Mouse (Mus musculus) adrenal gland, adult 18-20 months (tissue): ENCODE measurements at regions not wholly inside any gene's neighbourhood (a gene's known extent, or its start where the extent isn't known, plus 50 kb on each side); places are given as distances from the start of the nearest gene placed in this dataset.
"Not testable (repeated sequence)": the region's sequence is repeated elsewhere in the genome, so short reads cannot be mapped to it uniquely, and the experiment has no call there.

Source experiments
- DNase-seq, 2 experiments: peaks; one replicate each; pipeline ENCODE4 v3.0.0; 2021 to 2022; ENCODE audit warnings: low spot score in 2 of 2

DNA sequence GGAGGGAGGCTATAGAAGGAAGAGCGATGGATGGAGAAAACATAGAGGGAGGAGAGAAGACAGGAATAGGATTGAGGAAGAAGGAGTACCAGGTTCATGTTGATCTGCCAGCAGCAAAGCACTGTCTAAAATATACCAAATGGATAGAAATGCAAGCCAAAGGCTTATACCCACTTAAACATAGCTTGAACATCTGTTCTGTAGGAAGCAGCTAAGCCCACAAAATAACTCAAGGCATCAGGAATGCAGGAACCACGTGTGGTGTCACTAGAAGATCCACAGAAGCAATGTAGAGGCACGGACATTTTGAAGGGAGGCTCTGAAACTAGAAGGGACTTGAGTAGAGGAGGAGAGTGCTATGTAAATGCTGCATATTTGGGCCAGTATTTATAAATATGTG lies 78.9 kb downstream of the Smgc start:
- no peak for DNase-seq

- no peak for DNase-seq
Observed at GRCm38 (mm10) chr15:91917877-91918276, 79.8 kb downstream of the Smgc start.

GRCm38 (mm10) chr15:91924542-91924941 lies 86.5 kb downstream of the Smgc start:
- DNase-seq = no peak

DNA sequence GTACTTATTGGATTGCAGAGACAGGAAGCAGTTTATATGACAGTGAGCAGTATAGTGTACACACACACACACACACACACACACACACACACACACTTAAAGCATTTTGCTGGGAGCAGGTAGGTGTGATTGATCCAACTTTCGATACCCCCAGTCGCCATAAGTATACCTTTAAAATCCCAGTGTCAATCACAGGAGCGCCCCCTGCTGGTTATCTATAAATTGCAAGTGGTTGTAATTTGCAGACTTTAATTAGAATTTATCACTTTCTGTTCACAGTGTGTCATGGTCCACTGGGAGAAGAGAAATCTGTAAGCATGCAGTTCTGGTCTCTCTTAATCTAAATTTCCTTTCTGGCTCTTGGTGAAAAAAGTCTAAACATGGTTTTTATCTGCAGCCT lies 89.4 kb downstream of the Smgc start:
- no peak for DNase-seq

DNA sequence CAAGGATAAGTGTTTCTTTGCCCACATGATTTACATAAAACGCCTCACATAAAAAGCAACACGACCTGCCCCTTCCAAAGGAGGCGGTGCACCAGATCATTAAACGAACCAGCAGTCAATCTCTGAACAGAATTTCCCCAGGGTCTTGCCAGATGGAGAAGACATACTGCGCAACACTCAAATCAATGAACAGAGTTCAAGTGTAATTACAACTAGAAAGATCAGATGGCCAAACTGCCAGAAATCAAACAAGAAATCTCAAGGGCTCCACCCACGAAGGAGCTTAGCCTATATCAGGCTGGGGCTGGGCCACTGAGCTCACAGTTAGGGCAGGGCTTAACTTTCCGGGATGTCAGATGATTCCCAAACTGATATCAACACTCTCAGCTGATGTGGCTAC lies 90.4 kb downstream of the Smgc start:
- DNase-seq = no peak

- DNase-seq = no peak
Observed at GRCm38 (mm10) chr15:91957273-91957672, 93.7 kb upstream of the Cntn1 start.

DNA sequence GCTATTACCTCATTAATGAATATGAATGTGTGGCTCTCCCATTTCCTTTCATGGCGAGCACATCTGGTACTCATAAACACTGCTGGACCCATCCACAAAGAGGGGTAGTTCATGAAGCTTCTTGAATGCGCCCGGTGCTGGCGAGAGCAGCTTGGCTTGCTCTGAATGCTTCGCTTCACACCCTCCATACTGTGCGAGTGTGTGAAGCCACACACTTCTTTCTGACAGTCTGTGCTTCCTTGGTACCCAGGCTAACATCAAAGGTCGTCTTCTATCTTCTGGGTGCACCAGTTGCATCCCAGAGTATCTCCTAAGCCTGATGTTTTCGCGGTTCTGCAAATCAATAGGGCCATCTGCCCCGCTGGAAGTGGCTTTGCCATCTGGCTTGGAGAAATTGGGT lies 85.8 kb upstream of the Cntn1 start:
- no peak for DNase-seq

DNA sequence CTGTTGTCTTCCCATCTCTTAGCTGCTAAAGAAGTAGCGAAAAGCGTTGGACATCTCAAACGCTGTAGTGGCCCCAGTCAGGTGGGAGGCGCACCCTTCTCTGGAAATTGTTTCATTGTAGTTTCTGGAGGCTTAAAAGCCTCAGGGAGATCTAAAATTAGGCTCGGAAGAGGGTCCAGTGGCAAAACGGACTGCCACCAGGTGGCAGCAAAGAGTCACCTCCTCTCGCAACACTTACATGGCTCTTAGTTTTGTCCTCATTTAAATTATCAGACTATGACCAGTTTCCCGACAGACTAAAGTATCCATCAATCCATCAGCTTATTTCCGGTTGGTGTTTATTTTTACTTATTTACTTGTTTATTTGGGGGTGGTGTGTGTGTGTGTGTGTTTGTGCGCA lies 81.6 kb upstream of the Cntn1 start:
- DNase-seq = peak; percentile 51 to 56

- DNase-seq = no peak
Observed at GRCm38 (mm10) chr15:91971411-91971810, 79.6 kb upstream of the Cntn1 start.

GRCm38 (mm10) chr15:91971846-91972245 lies 79.1 kb upstream of the Cntn1 start:
- DNase-seq = no peak

DNA sequence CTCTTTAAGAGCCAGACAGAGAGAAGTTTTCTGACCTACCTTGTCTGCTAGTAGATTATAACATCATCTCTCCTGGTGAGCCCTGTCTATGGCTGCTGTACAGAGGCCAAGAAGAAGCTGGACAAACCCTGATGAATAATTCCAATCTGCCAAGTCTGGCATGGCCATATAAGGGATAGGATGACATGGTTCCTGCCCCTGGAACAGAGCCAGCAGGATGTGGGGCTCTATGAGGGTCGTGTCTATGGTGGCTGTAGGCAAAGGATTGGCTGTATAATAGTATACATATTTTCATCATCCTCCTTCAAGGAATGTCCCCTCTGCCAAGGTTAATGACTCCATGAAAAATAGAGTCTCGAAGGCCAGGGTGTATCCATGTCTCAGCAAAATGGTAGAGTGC lies 75.4 kb upstream of the Cntn1 start:
- DNase-seq = no peak

GRCm38 (mm10) chr15:91983186-91983585 lies 67.8 kb upstream of the Cntn1 start:
- not testable (repeated sequence) for DNase-seq

DNA sequence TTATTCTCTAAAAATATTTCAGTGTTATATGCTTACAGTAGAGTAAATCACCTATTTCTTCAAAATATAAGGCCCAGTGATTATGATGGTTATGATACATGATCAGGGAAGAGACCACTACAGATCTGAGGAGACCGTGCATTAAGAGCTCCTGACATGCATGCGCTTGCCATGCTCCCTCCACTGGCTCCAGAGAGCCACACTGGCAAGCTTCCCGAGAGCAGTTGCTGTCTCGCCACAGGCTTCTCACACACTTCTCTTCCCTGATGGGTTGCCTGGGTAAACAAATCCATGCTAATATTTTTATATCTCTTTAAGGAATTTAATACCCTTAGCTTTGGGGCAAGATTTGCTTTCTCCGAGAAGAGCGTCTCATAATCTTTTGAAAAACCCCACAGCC lies 50.9 kb upstream of the Cntn1 start:
- no peak for DNase-seq
